Mouse (Mus musculus) cerebellum, adult 2 months (tissue): ENCODE data around the gene Pla2g5. TPM values are rescaled to one million over a fixed set of nuclear protein-coding genes. Genes with fewer than 3 reads are reported as not detected.
"Not testable (repeated sequence)": the region's sequence is repeated elsewhere in the genome, so short reads cannot be mapped to it uniquely, and the experiment has no call there.

Source experiments
- DNase-seq, 2 experiments: peaks; one replicate each; pipeline ENCODE4 v3.0.0; 2021
- H3K27ac ChIP-seq: fragments of 200-500 bp; 2 replicates; pipeline ENCODE4 v1.5.1; 2012; ENCODE audit warnings: low read length, control low read depth, inconsistent platforms; ENCODE audit not compliant: insufficient read depth
- H3K27me3 ChIP-seq: fragments of 200-500 bp; 2 replicates; pipeline ENCODE4 v1.6.1; 2012; ENCODE audit warnings: inconsistent platforms, mild to moderate bottlenecking, low read length, moderate library complexity; ENCODE audit not compliant: control insufficient read depth, insufficient read depth
- H3K4me1 ChIP-seq: fragments of 200-500 bp; 2 replicates; pipeline ENCODE4 v1.6.1; 2011; ENCODE audit warnings: low read length; ENCODE audit not compliant: control insufficient read depth, insufficient read depth
- H3K4me3 ChIP-seq: fragments of 200-500 bp; replicated peaks from 2 replicates; pipeline ENCODE3; 2011; ENCODE audit warnings: mild to moderate bottlenecking, low read depth, low read length, control low read depth; ENCODE audit not compliant: insufficient read depth
- CTCF ChIP-seq: fragments of 200-500 bp; IDR thresholded peaks from 2 replicates; pipeline ENCODE4 v1.5.1; 2011; ENCODE audit warnings: low read depth, mild to moderate bottlenecking, control low read depth, low read length, moderate library complexity, borderline replicate concordance; ENCODE audit not compliant: insufficient read depth
- POLR2A ChIP-seq: fragments of 200-500 bp; IDR thresholded peaks from 2 replicates; pipeline ENCODE4 v1.6.1; 2011; ENCODE audit warnings: low read length, control low read depth, borderline replicate concordance; ENCODE audit not compliant: insufficient read depth
- WGBS: fragments of 180-500 bp; shearing (Covaris S2); methylation state at CpG from one replicate; pipeline ENCODE4 v1.1.7; 2018; 5-methylcytosine and 5-hydroxymethylcytosine counted together
- polyA plus RNA-seq: library from polyadenylated mRNA; depleted of rRNA; stranded (reverse); fragments of >200 nt; gene quantifications from 2 replicates; pipeline ENCODE4 v1.2.3, GENCODE M21; 2012

Gene Pla2g5
- polyA plus RNA-seq, 1 experiment = 2.0 TPM

GRCm38 (mm10) chr4:138882179-138882578 is 18.9 kb upstream of the Pla2g5 start:
- WGBS = 18% methylated on average over 16 of the region's 16 CpGs
- H3K4me3 ChIP-seq = no peak overlapping the region
- DNase-seq = no peak
- TF ChIP-seq CTCF (no peak), POLR2A (no peak)
- no peak overlapping the region for H3K27ac ChIP-seq
- H3K27me3 ChIP-seq = no peaks in the 10 kb centered on the region
- no peaks in the 10 kb centered on the region for H3K4me1 ChIP-seq

- Histone ChIP-seq H3K4me3 (no peak overlapping the region), H3K4me1 (no peaks in the 10 kb centered on the region), H3K27ac (no peak overlapping the region), H3K27me3 (no peaks in the 10 kb centered on the region)
- WGBS = 74% methylated on average over 7 of the region's 7 CpGs
- TF ChIP-seq CTCF (no peak), POLR2A (no peak)
- DNase-seq = no peak
These were observed 17.7 kb upstream of the Pla2g5 start for GRCm38 (mm10) chr4:138880811-138881584.

GRCm38 (mm10) chr4:138879808-138880207 is 16.5 kb upstream of the Pla2g5 start:
- H3K27ac ChIP-seq = no peak overlapping the region
- no peaks in the 10 kb centered on the region for H3K4me1 ChIP-seq
- no peak for TF ChIP-seq POLR2A
- no peak for TF ChIP-seq CTCF
- no peaks in the 10 kb centered on the region for H3K27me3 ChIP-seq
- DNase-seq = no peak
- H3K4me3 ChIP-seq = no peak overlapping the region
- WGBS = 86% methylated on average over 11 of the region's 11 CpGs

GRCm38 (mm10) chr4:138878783-138879182 is 15.5 kb upstream of the Pla2g5 start:
- H3K4me3 ChIP-seq = no peak overlapping the region
- no peaks in the 10 kb centered on the region for H3K27me3 ChIP-seq
- no peak for DNase-seq
- H3K27ac ChIP-seq = no peak overlapping the region
- no peaks in the 10 kb centered on the region for H3K4me1 ChIP-seq
- no peak for TF ChIP-seq POLR2A
- TF ChIP-seq CTCF = no peak
- WGBS = 42% methylated on average over 8 of the region's 8 CpGs

- Histone ChIP-seq H3K27me3 (no peaks in the 10 kb centered on the region), H3K4me3 (no peak within 1 kb of the TSS), H3K27ac (no peak within 1 kb of the TSS), H3K4me1 (no peaks in the 10 kb centered on the region)
- TF ChIP-seq CTCF = no peak
- no peak for TF ChIP-seq POLR2A
- DNase-seq = no peak
- 62% methylated on average over 4 of the region's 4 CpGs for WGBS
These were observed 14.4 kb upstream of the Pla2g5 start, which contains the start of gene Pla2g2e for GRCm38 (mm10) chr4:138877731-138878130. Gene Pla2g2e (plus strand): TSS chr4:138877942.

- H3K27me3 ChIP-seq = no peaks in the 10 kb centered on the region
- DNase-seq = no peak
- 97% methylated on average over 2 of the region's 2 CpGs for WGBS
- no peak overlapping the region for H3K4me3 ChIP-seq
- H3K4me1 ChIP-seq = no peaks in the 10 kb centered on the region
- no peak overlapping the region for H3K27ac ChIP-seq
- TF ChIP-seq POLR2A (no peak), CTCF (no peak)
These were observed 12.7 kb upstream of the Pla2g5 start for GRCm38 (mm10) chr4:138875986-138876385.

- 83% methylated on average over 2 of the region's 2 CpGs for WGBS
- DNase-seq, H3K27ac ChIP-seq, H3K4me3 ChIP-seq, H3K27me3 ChIP-seq, H3K4me1 ChIP-seq: not testable (repeated sequence)
These were observed 12.0 kb upstream of the Pla2g5 start for GRCm38 (mm10) chr4:138875275-138875674.

GRCm38 (mm10) chr4:138873864-138874263 is 10.6 kb upstream of the Pla2g5 start, which contains the start of gene Gm13030:
Gene Gm13030 (minus strand): TSS chr4:138873964.
- DNase-seq = no peak
- Histone ChIP-seq H3K4me3 (no peak within 1 kb of the TSS), H3K4me1 (no peaks in the 10 kb centered on the region), H3K27ac (no peak within 1 kb of the TSS), H3K27me3 (no peaks in the 10 kb centered on the region)
- 77% methylated on average over 6 of the region's 6 CpGs for WGBS
- TF ChIP-seq CTCF (no peak), POLR2A (no peak)

- Histone ChIP-seq H3K4me3 (no peak overlapping the region), H3K27me3 (no peaks in the 10 kb centered on the region), H3K4me1 (no peaks in the 10 kb centered on the region), H3K27ac (no peak overlapping the region)
- no peak for DNase-seq
- TF ChIP-seq POLR2A = no peak
- TF ChIP-seq CTCF = no peak
- WGBS = 73% methylated on average over 8 of the region's 8 CpGs
These were observed 5.4 kb upstream of the Pla2g5 start for GRCm38 (mm10) chr4:138868666-138869065.
